Mouse (Mus musculus) mammary gland, adult 2 months (tissue): ENCODE measurements around the gene Acaca. TPM values are rescaled to one million over a fixed set of nuclear protein-coding genes. Genes with fewer than 3 reads are reported as not detected.

Experiments used
- polyA plus RNA-seq: library from polyadenylated mRNA; depleted of rRNA; stranded (reverse); fragments of >200 nt; gene quantifications from 2 replicates; pipeline ENCODE4 v1.2.3, GENCODE M21; 2012; ENCODE audit warnings: low replicate concordance; rRNA removed

The Acaca gene
- polyA plus RNA-seq, result 267 and 405 TPM in 2 replicates

DNA sequence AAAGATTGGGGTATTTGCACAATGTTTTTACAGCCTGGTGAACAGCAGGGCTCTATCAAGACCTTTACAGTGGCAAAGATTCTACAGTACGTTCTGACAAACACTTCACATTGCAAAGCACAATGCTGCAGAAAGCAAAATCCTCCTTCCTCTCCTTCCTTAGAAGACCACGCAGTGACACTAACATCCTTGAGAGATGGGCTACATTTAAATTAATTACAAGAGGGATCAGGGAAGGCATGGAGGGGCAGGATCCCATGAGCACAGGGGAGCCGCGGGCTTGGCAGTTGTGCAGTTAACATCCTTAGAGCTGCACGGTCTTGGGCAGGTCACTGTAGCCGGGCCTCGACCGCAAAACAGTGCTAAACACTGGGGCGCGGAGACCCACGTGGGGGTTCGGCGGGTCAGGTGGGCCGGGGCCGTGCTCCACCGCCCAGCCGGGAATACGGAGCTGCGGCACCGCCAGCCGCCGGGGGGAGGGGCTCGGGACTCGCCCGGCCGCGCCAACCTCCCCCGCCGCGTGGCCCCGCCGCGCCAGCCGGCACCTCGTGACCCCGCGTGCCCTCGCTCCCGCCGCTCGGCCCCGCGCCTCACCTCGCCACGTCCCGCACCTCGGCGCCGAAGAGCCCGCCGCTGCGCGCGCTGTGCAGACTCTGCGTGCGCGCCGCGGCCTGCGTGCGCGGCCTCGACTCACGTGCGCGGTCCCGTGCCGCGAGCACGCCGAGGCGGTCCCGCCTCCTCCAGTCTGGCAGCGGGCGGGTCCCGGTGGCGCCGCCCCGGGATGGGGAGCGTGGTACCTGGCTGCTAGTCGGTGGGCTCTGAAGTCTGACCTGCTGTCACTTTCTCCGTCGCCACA, at the start of gene Acaca, which contains the start of gene Tada2a:
Gene Acaca, plus strand, starts transcription at position 730 of the 856 bp plus-strand sequence.
Gene Tada2a, minus strand, starts transcription at position 658 of the 856 bp plus-strand sequence.

GRCm38 (mm10) chr11:84167046-84167526, 37.6 kb downstream of the Acaca start, which contains the start of gene Gm11437:
Gene Gm11437 (minus strand): TSS chr11:84167476.

Other genes with a start within 250 kb of the Acaca start
- 2.4 and 7.8 TPM in 2 replicates for gene Ddx52, start 187.6 kb upstream of the Acaca start, polyA plus RNA-seq
- gene Synrg, start 165.2 kb upstream of the Acaca start, polyA plus RNA-seq, result 17.5 and 22.6 TPM in 2 replicates
- gene Dusp14, start 60.4 kb upstream of the Acaca start, polyA plus RNA-seq, result 3.2 and 9.4 TPM in 2 replicates
- gene Tada2a, start 72 bp upstream of the Acaca start, polyA plus RNA-seq, result 3.1 and 6.1 TPM in 2 replicates
- gene Gm11437, start 37.8 kb downstream of the Acaca start, polyA plus RNA-seq, result not detected in 2 replicates